Comparison of ENCODE assay signal across 8 mouse cellular contexts in the genomic region with DNA sequence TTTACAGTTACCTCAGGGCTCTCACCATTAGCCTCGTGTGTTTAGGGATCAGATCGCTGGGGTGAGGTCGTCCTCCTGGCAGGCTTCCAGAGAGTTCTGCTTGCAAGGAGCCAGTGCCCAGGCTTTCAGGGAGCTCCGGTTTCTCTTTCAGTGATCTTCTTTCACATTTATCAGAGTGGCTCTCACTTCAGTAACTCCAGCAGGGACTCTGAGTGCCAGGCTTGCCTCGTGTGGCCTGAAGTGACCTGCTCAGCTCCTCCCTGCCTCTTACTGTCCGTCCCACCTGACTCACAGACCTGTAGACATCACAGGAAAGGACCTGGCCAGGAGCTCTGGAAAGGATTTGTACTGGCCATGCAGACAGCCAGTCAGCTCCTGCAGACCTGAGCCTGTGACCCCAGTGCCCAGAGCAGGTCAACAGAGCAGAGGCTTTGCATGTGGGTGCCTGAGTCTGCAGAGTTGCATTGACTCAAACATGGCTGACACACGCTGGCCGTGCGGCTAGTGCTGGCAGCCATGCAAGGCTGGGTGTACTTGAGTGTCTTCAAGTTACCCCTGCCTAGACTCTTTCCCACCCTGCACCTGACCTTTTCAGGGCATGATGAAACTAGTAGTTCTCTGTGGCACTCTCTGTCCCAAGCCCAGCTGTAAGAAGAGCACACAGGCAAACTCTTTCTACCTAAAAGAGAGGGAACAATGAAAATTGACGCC.
DNase-seq lines count a peak whose midpoint lies in the region; ATAC-seq and TF ChIP-seq lines count a peak whose summit lies in the region.

No protein-coding gene starts in this region.

- H3K36me3 ChIP-seq in hindbrain, embryonic 12.5 days: no peaks in the 10 kb centered on the region
- H3K36me3 ChIP-seq in limb, embryonic 13.5 days: 0 out of 2 replicates have a peak, but pooled peaks cover 3% of the 10 kb centered on the region
- H3K36me3 ChIP-seq in midbrain, embryonic 16.5 days (ENCODE audit: control insufficient read depth, insufficient read depth, low read length): no peaks in the 10 kb centered on the region

- no peak overlapping the region for H3K4me3 ChIP-seq in cortical plate, adult 2 months (ENCODE audit: insufficient read depth, low read length)
- no peak overlapping the region for H3K4me3 ChIP-seq in hindbrain, embryonic 12.5 days
- no peak overlapping the region for H3K4me3 ChIP-seq in limb, embryonic 13.5 days
- H3K4me3 ChIP-seq in midbrain, embryonic 16.5 days (ENCODE audit: low read depth, low read length): no peak overlapping the region

- H3K27ac ChIP-seq in cortical plate, adult 2 months (ENCODE audit: insufficient read depth, low read length): peak overlapping the region; percentile 17
- peak overlapping the region; percentile 17; the same call in 1 of the 2 replicates for H3K27ac ChIP-seq in hindbrain, embryonic 12.5 days
- H3K27ac ChIP-seq in limb, embryonic 13.5 days: peak overlapping the region; percentile 28; the same call in 1 of the 2 replicates
- H3K27ac ChIP-seq in midbrain, embryonic 16.5 days (ENCODE audit: low read length): peak overlapping the region; percentile 10; the same call in 1 of the 2 replicates

- no peak overlapping the region for H3K4me2 ChIP-seq in hindbrain, embryonic 12.5 days (replicated peaks)
- H3K4me2 ChIP-seq in limb, embryonic 13.5 days (replicated peaks): no peak overlapping the region
- H3K4me2 ChIP-seq in midbrain, embryonic 16.5 days (ENCODE audit: low read length): no peak overlapping the region

- TF ChIP-seq CTCF in cortical plate, adult 2 months (IDR thresholded peaks at IDR 0.05; ENCODE audit: extremely low read depth, insufficient read depth, low read length): no peak

- H3K4me1 ChIP-seq in cortical plate, adult 2 months (ENCODE audit: control insufficient read depth, insufficient read depth, low read length): peaks cover 34% of the 10 kb centered on the region
- H3K4me1 ChIP-seq in hindbrain, embryonic 12.5 days: peaks cover 31% of the 10 kb centered on the region
- H3K4me1 ChIP-seq in limb, embryonic 13.5 days: peaks cover 61% of the 10 kb centered on the region
- peaks cover 29% of the 10 kb centered on the region for H3K4me1 ChIP-seq in midbrain, embryonic 16.5 days (ENCODE audit: control insufficient read depth, insufficient read depth, low read length)

- no peak overlapping the region for H3K9ac ChIP-seq in hindbrain, embryonic 12.5 days
- H3K9ac ChIP-seq in limb, embryonic 13.5 days: no peak overlapping the region
- H3K9ac ChIP-seq in midbrain, embryonic 16.5 days (ENCODE audit: low read depth, low read length): no peak overlapping the region

- ATAC-seq in hindbrain, embryonic 12.5 days (ENCODE audit: low FRiP score): 0 out of 2 replicates have a peak, but pooled peaks have one; percentile 18
- no peak for ATAC-seq in limb, embryonic 13.5 days (ENCODE audit: low FRiP score, low read depth)
- no peak for ATAC-seq in midbrain, embryonic 16.5 days

- no peak for TF ChIP-seq POLR2A in cortical plate, adult 2 months (IDR thresholded peaks at IDR 0.05; ENCODE audit: extremely low read depth, insufficient read depth, low read length)

- WGBS in hindbrain, embryonic 12.5 days: 63% methylated on average over 10 of the region's 10 CpGs
- 57% methylated on average over 10 of the region's 10 CpGs for WGBS in limb, embryonic 13.5 days
- 65% methylated on average over 10 of the region's 10 CpGs for WGBS in midbrain, embryonic 16.5 days

- H3K9me3 ChIP-seq in hindbrain, embryonic 12.5 days (replicated peaks): no peaks in the 10 kb centered on the region
- H3K9me3 ChIP-seq in limb, embryonic 13.5 days: no peaks in the 10 kb centered on the region
- H3K9me3 ChIP-seq in midbrain, embryonic 16.5 days (replicated peaks; ENCODE audit: control insufficient read depth, low read length, poor library complexity, severe bottlenecking): no peaks in the 10 kb centered on the region

- H3K27me3 ChIP-seq in hindbrain, embryonic 12.5 days: no peaks in the 10 kb centered on the region
- no peaks in the 10 kb centered on the region for H3K27me3 ChIP-seq in limb, embryonic 13.5 days
- no peaks in the 10 kb centered on the region for H3K27me3 ChIP-seq in midbrain, embryonic 16.5 days (ENCODE audit: control insufficient read depth, insufficient read depth, low read depth, low read length)

- DNase-seq in Muller cell, postnatal 12 days (ENCODE audit: inconsistent ontology term): peak; percentile 30
- no peak for DNase-seq in thymus, postnatal 14 days
- DNase-seq in layer of hippocampus, adult 11-12 months (ENCODE audit: low spot score): no peak
- no peak for DNase-seq in layer of hippocampus, postnatal 36 days
